Mouse (Mus musculus): ENCODE data around the gene Myo15b.

GRCm38 (mm10) chr11:115833021-115833513 is 25.1 kb upstream of the Myo15b start:
- TF ChIP-seq CTCF (IDR thresholded peaks at IDR 0.05) (peak; percentile 14; the same call in 1 of the 2 replicates), EP300 (IDR thresholded peaks at IDR 0.05; ENCODE audit: insufficient read depth, low read depth, low read length) (no peak)
